Mouse (Mus musculus): Measurements from ENCODE around the gene Ksr2.
"Not testable (repeated sequence)": the region's sequence is repeated elsewhere in the genome, so short reads cannot be mapped to it uniquely, and the experiment has no call there.

The Ksr2 gene

DNA sequence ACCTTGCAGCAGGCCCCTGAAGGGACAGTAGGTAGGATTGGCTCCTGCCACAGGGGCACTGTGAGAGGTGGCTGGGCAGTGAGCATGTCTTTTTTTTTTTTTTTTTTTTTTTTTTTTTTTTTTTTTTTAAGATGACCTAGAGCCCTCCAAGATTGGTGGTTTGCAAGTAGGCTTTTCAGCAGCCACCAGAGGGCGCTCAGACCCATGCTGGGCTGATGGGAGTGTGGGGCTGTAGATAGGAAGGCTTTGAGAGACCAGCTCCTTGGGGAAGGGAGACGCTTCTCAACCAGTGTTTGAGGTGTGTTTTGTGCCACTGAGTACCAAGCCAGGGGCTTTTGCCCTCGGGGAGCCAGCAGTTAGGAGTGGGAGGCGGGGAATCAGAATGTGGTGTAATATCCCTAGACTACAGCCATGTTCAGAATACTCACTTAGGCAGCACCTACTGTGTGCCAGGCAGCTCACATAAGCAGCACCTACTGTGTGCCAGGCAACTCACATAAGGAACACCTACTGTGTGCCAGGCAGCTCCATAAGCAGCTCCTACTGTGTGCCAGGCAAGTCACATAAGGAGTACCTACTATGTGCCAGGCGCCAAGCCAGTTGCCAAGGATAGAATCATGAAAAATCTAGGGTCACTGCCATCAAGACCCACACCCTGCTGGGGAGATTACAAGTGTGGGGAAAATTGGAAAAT lies 200.7 kb downstream of the Ksr2 start:
- in situ Hi-C loops (cut with MboI, MseI): loop anchor here (10.0 kb wide), 2 partner anchors 220 to 320 kb away; no protein-coding TSS in a partner anchor

DNA sequence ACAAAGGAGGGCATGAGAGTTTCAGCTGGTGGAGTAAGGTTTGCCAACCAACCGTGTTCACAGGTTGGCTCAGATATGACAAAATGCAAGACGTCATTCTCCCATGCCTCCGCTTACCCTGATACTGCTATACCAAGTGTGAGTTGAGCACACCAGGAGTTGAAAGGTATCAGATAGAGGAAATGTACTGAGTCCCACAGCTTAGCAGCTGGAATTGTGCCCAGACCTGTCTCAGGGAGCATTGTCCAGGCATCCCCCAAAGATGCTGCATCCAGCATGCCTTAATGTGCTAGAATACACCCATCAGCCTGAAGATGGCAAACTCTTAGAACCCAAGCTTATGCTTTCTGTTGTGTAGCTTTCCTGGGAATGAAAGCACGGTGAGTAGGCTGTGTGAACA lies 206.5 kb downstream of the Ksr2 start:
- in situ Hi-C loops (cut with MboI, MseI): no loop called here

GRCm38 (mm10) chr5:117622221-117622620 lies 208.4 kb downstream of the Ksr2 start:
- in situ Hi-C loops (cut with MboI, MseI): no loop called here

DNA sequence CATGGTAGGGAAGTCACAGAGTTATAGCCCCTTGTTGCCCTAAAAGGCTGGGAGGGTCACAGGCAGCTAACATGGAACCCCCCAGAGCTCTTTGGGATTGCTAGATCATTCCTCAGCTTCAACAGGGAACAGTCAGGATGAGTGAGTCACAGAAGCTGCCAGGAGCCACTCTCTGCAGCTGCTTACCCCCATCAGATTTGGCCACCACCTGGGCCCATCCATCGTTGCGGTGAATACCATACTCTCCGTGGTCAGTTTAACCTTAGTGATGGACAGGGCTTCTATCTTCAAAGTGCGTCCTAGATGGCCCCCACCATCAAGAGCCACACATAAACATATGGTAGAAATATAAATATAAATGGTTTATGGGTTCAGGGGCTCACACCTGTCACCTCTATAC lies 209.4 kb downstream of the Ksr2 start:
- in situ Hi-C loops (cut with MboI, MseI): not testable (repeated sequence)

- in situ Hi-C loops (cut with MboI, MseI): no loop called here
Observed at GRCm38 (mm10) chr5:117626907-117627306, 213.1 kb downstream of the Ksr2 start.

- in situ Hi-C loops (cut with MboI, MseI): no loop called here
Observed at GRCm38 (mm10) chr5:117628351-117628750, 214.6 kb downstream of the Ksr2 start.

DNA sequence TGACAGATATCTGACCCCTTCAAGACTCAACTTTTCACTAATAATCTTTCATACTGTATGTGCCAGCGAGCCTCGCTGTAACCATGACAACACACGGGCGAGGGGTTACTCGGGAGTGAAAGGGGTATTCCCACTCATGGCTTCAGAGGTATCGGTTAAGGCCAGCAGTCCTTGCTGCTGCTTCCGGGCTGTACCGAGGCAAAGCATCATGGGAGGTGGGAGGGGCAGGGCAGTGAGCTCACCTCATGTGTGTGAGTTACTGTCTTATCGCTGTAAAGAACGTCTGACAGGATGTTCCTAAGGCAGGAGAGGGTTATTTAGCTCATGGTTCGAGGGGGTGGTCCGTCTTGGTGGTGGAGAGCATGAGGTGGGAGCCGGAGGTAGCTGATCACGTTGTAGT lies 215.8 kb downstream of the Ksr2 start:
- in situ Hi-C loops (cut with MboI, MseI): no loop called here

DNA sequence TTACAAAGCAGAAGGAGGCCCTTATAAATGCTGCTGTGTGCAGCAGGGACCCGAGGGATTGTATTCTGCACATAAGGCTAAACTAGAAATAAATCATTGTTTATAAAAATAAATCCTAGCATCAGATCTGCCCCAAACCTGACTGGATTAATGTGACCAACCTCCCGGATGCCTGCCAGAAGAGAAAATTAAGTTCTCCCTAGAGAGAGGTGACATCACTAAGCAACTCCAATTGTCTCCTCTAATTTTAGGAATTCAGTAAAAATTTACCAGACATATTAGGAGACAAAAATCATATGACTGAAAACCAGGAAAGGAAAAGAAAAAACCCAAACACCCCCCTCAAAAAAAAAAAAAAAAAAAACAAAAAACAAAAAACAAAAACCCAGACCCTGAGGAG lies 221.4 kb downstream of the Ksr2 start:
- in situ Hi-C loops (cut with MboI, MseI): no loop called here

DNA sequence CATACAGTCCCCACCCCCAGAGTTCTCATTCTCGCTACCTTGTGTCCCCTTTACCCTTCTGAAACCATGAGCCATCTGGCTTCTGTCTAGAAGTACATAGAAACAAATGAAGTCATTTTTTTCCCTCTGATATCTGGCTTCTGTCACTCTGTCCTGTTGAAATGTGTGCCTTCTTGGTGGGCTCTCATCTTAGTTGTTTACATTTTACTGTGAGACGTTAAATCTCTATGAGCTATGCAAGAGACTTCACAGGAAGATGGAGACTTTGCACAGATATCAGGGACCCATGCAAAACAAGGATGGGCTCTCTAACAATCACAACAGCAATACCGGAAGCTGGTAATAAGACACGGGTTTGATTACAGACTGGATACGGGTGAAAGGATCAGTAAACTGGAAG lies 222.0 kb downstream of the Ksr2 start:
- in situ Hi-C loops (cut with MboI, MseI): no loop called here

DNA sequence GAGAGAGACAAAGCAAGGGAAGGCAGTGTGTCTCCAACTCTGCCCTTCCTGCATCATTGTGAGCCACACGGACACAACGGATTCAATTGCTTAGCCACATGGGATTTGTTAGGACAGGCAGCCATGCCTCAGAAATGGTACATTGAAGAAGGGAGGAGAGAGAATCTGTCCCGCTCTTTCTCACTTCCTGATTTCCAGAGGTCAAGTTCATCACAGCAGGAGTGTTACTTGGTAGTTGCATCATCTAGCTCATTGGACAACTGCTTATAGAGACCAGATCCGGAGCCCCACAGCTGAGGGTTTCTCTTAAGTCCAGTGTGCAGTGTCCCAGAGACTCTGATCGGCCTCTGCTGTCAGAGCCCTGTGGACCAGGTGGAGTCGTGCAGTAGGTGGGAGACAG lies 227.8 kb downstream of the Ksr2 start:
- in situ Hi-C loops (cut with MboI, MseI): no loop called here

DNA sequence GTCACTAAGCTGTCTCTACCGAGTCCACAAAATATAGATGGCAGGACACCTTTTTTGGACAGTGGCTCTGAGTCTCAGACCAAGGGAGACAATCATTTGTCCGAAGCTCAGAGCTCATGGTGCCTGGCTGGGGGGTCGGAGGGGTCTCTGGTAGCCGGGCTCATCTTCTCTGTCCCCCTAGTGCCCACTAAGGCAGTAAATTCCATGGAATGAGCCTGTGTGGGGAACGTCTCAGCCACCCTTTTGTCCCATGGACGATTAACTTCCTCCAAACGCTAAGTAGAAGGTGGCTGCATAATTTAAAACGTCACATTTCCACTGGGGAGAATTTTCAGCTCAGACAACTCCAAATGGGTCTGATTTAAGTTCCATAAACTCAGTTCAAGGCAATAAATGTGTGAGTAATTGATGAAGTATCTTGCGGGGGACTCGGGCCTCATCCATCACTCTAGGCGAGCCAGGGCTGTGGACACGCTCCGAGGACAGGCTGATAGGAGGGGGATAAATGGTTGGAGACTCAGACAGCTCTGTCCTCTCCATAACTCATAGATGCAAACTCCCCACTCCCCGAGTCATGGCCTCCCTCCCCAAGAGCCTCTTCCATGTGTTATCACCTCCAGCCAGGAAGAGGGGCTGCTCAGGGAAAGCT lies 237.6 kb downstream of the Ksr2 start:
- in situ Hi-C loops (cut with MboI, MseI): no loop called here

DNA sequence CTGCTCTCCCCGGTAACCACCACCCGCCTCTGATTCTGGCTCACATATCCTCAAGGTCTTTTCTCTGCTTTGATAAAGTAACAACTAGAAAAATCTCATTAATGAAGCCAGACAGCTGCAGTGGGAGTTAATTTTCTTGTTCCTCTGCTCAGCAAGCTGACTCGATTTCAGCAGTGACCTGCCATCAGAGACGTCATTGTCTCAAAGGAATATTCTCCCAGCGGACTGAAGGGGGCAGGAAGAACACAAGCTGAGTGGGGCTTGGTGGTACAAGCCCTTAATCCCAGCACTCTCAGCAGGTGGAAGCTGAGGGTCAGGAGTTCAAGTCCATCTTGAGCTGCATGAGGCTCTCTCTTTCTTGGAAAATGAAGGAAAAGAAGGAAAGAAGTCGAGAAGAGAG lies 244.8 kb downstream of the Ksr2 start:
- in situ Hi-C loops (cut with MboI, MseI): no loop called here

- in situ Hi-C loops (cut with MboI, MseI): no loop called here
Observed at GRCm38 (mm10) chr5:117659596-117659995, 245.8 kb downstream of the Ksr2 start.

GRCm38 (mm10) chr5:117665181-117665580 lies 251.4 kb downstream of the Ksr2 start:
- in situ Hi-C loops (cut with MboI, MseI): no loop called here

DNA sequence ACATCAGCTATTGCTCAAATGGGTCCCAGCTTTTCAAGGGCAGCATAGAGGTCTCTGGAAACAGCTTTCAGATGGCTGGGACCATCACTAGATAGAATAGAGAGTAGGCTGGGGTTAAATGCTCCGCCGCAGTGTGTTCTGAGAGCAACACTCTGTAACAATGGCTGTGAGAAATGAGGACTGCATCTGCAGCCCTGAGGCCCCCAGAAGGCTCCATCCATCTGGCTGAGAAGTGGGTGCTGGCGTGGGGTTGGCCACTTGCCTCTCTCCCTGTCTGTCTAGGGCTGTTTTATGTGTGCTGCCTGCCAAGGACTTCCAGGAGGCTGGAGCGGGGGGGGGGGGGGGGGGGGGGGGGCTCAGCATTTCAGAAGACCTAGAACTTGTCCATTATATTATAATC lies 253.5 kb downstream of the Ksr2 start:
- in situ Hi-C loops (cut with MboI, MseI): no loop called here

- in situ Hi-C loops (cut with MboI, MseI): no loop called here
Observed at GRCm38 (mm10) chr5:117669265-117669664, 255.5 kb downstream of the Ksr2 start.

GRCm38 (mm10) chr5:117669843-117670242 lies 256.0 kb downstream of the Ksr2 start:
- in situ Hi-C loops (cut with MboI, MseI): no loop called here

GRCm38 (mm10) chr5:117671362-117671761 lies 257.6 kb downstream of the Ksr2 start:
- in situ Hi-C loops (cut with MboI, MseI): no loop called here

DNA sequence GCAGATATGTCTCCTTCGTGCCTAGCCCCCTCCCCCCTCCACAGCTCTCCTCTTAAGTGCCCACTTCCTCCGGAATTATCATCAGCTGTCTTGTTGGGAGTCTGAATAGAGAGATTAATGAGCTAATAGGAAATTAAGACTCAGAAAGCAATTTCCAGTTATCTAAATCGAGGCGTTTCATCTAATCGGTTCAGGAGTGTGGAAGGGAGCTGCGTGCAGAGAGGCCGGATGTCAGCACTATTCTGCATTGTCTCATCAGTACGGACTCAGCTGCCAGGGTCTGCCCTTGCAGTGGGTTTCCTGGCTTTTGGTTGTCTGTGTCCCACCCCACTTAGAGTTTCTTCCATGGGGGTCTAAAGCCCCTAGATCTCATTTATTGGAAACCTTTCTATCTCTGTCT lies 262.0 kb downstream of the Ksr2 start:
- in situ Hi-C loops (cut with MboI, MseI): no loop called here

GRCm38 (mm10) chr5:117677231-117677630 lies 263.4 kb downstream of the Ksr2 start:
- in situ Hi-C loops (cut with MboI, MseI): no loop called here

DNA sequence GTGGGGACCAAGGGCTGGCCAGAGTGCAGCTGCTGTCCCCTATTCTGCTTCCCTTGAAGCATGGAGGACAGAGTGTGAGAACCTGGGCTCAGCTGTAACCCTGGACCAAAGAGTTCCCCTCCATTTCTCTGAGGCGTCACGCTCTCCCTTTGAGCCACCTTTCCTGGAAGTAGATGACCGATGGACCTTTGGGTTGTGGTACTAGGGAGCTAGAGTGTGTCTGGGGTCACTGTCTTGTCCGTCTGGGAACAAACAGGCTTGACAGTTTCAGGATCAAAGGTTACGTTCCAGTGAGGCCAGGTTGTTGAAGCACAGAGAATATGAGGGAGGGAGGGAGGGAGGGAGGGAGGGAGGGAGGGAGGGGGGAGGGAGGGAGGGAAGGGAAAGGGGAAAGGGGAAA lies 264.6 kb downstream of the Ksr2 start:
- in situ Hi-C loops (cut with MboI, MseI): no loop called here

GRCm38 (mm10) chr5:117682226-117682625 lies 268.4 kb downstream of the Ksr2 start:
- in situ Hi-C loops (cut with MboI, MseI): no loop called here

- in situ Hi-C loops (cut with MboI, MseI): no loop called here
Observed at GRCm38 (mm10) chr5:117684491-117684890, 270.7 kb downstream of the Ksr2 start.
